Mouse (Mus musculus) cerebellum, postnatal 14 days (tissue): Measurements from ENCODE around the gene Ube4a.
A peak's percentile ranks its signal among the peaks of the same experiment; 100 is the strongest.
"Not testable (repeated sequence)": the region's sequence is repeated elsewhere in the genome, so short reads cannot be mapped to it uniquely, and the experiment has no call there.

Experiments used
- DNase-seq, 2 experiments: peaks; one replicate each; pipeline ENCODE4 v3.0.0; 2021; ENCODE audit warnings: mixed read lengths in 2 of 2

Ube4a gene

DNA sequence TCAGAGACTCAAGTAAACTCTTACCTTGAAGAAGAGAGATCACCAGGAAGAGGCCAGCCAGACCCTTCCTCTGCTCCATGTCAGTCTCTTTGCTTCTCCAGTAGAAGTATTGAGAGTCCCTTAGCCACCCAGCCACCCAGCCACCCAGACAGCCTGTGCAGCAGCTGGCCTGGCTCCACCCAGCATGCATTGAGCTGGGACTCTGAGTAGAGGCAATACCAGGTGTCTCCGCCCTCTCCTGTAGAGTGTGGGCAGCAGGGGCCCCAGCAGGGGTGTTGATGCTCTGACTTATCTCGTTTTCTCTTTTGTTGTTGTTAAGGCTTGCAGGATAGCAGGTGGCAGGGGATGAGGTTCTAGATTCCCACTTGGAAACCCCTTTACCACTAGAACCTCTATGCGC lies 14.8 kb upstream of the Ube4a start, which contains the start of gene Cd3g:
Gene Cd3g, minus strand, starts transcription at position 190 of the 400 bp plus-strand sequence.
- no peak for DNase-seq

DNA sequence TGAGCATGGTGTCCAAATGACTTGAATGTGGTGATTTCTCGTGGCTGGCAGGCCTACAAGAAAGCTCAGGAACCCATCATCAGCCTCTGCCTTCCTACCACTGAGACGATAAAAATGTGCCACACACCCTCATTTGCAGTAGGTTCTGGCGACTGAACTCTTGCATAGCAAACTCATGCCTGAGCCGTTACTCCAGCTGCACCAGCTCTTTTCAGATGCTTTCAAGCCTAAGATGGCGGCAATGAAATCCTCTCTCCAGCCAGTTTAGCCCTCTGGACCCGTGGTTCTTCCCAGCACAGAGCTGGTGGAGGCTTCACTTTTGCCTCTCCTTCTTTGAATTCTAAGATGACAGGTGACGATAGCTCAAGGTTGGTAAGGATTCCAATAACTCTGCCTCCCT lies 14.4 kb upstream of the Ube4a start:
- no peak for DNase-seq

DNA sequence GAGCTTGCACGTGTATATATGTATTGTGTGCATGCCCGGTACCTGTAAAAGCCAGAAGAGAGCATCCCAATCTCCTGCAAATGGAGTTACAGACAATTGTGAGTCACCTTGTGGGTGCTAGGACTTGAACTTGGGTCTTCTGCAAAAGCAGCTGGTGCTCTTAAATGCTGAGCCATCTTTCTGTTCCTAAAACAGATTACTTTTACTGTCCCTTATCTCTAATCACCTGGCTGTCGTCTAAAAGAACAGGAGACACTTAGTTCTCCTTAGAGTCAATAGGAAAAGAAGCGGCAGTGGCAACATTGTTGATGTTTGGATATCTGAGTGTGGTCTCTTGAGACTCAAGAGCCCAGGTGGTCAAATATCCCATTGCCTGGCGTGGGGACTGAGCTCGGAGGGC lies 12.4 kb upstream of the Ube4a start:
- DNase-seq: no peak

- no peak for DNase-seq
Observed at GRCm38 (mm10) chr9:44969450-44969849, 4.0 kb upstream of the Ube4a start.

DNA sequence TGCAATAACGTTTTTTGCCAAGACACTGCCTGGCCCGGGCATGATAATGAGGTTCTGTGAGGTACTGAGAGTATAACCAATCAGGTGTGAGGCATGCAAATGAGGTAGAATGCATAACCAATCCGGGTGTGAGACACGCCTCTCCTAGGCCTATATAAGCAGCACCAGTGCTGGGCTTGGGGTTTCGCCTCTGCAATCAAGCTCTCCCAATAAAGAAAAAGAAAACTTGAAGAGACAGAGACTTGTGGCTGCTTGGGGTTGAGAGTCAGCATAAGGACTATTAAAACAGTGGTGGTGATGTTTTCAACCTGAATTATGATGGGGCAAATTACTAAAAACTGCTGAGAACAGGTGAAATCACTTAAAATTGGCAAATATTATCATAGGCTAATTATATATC lies 2.4 kb upstream of the Ube4a start:
- DNase-seq: not testable (repeated sequence)

DNA sequence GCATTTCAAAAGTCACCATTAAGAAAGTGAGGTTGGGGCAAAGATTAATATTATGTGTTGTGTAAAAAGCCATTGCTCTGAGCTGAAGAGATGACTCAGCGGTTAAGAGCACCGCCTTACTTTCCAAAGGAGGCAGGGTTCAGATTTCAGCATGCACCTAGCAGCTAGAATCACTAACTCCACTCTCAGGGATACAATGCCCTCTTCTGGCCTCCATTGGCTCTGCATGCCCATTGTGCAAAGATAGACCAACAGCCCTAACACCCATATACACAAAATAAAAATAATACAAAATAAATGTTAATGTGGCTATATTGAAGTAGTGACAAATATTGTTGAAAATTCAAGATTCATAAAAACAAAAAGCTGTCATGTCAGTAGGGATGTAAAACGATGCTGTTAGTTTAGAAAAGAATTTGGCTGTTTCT lies 1.4 kb upstream of the Ube4a start:
- DNase-seq: peak; percentile 87 to 90

DNA sequence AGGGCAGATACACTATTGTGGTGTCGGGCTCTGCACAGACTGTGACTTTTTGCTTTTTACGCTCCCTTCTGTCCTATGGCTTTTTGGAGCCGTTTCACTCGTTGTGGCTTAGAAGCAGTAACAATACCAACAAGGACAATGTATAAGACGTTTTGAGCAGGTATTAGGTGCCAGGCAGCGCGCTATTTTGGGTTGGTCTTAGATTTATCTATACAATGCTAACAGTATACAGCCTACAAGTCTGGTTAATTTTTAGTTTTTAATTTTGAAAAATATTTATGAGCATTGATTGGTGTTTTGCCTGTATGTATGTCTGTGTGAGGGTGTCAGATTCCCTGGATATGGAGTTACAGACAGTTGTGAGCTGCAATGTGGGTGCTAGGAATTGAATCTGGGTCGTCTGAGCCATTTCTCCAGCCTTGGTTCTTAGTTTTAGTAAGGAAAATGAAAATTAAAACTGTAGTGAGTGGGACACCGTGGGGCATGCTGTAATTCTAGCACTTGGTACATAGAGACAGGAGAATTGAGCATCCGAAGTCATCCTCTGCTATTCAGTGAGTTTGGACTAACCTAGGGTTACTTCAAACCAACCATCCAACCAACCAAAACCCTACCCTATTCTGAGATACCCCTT lies 550 bp upstream of the Ube4a start:
- no peak for DNase-seq

DNA sequence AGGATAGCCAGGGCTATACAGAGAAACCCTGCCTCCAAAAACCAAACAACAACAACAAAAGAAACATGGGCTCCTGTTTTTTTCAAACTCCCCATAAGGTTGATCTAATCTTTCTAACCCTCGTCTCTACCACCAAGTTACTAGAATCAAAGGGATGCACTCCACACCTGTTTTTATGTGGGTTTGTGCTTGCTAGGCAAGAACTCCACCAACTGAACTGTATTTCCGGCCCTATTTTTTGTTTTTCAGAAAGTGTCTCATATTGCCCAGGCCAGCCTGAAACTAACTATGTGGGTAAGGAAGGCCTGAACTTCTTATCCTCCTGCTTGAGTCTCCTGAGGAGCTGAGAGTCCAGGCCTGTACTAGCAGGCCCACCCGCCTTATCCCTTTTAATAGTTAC lies 11.0 kb downstream of the Ube4a start:
- DNase-seq: no peak

DNA sequence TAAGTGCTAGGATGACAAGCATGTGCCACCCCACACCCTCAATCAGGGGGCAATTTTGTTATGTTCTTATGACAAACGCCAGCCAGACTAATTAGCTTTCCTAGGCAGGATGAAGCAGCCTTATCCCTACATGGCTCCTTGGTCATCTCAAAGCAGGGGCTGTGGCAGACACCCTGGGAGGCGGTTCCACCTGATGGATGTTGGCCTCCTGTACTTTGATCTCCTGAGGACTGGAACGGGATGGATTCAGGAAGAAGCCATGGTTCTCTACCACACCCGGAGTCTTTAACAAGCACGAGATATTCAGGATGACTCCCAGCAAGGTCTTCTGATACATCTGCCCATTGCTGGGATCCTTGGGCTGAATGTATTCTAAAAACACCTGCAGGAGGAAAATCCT lies 17.6 kb downstream of the Ube4a start:
- no peak for DNase-seq

DNA sequence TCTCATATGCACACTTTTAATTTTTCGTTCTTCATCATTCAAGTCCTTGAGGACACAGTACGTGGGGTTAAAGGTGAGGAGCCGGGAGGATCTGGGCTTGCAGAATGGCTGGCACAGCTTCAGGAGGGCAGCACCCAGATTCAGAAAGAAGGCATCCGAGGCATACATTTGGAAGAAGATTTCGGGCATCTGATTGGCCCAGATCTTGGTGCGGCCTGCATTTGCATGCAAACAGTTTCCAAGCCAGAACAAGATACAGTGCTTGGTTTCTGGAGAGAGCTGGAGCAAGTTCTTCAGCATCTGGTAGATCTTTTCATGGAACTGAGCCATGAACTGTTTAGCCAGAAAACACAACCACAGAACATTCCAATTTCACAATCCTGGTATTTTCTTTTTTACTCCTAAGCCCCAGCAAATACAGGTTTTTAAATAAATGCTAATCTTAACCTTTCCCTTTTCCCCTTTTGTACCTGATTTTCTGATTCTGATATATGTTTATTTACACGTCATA lies 19.2 kb downstream of the Ube4a start:
- DNase-seq: no peak

GRCm38 (mm10) chr9:44942421-44942820 lies 23.0 kb downstream of the Ube4a start:
- DNase-seq: peak; percentile 62 to 80

DNA sequence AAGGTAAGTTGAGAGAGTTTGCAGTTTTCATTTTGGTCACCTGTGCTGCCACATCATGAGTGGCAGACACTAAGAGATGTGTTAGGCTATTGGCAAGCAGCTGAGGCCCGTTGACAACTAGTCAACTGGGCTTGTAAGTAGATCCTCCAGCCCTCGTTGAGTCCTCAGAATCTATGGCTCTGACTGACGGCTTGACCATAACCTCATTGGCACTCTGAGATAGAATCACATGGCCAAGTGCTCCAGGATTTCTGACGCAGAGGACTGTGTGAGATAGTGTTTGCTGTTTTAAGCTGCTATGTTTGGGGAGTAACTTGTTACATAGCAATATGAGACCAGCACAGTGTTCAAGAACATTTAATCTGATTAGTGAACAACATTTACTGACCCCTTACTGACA lies 23.6 kb downstream of the Ube4a start:
- peak in 1 of 2 experiments; percentile 21 for DNase-seq

DNA sequence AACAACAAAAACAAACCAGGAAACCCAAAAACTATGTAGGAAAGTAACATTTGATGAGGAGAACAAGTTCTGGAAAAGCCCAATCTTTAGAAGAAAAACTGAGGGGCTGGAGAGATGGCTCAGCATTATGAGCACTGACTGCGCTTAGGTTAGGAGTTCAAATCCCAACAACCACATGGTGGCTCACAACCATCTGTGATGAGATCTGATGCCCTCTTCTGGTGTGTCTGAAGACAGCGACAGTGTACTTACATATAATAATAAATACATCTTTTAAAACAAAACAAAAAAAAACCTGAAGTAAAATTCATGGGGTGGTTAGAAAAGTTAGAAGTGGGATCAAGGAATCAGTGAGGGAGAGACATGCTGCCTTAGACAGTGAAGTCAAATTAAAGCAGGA lies 43.9 kb downstream of the Ube4a start:
- no peak for DNase-seq

DNA sequence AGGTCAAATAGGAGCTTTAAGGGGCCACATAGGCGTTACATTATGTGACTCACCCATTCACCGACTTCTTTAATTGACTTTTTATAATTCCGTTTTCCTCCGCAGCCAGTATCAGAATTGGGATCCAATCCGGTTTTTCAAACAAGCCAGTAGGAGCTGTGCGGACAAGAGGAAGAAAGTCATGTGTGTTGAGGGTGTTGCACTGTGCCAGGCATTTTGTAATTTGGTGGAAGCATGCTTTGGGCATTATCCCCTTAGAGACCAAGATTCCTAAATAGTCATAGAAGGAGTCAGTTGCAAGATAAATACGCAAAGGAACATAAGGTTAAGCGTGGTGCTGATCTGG lies 44.3 kb downstream of the Ube4a start:
- DNase-seq: no peak

DNA sequence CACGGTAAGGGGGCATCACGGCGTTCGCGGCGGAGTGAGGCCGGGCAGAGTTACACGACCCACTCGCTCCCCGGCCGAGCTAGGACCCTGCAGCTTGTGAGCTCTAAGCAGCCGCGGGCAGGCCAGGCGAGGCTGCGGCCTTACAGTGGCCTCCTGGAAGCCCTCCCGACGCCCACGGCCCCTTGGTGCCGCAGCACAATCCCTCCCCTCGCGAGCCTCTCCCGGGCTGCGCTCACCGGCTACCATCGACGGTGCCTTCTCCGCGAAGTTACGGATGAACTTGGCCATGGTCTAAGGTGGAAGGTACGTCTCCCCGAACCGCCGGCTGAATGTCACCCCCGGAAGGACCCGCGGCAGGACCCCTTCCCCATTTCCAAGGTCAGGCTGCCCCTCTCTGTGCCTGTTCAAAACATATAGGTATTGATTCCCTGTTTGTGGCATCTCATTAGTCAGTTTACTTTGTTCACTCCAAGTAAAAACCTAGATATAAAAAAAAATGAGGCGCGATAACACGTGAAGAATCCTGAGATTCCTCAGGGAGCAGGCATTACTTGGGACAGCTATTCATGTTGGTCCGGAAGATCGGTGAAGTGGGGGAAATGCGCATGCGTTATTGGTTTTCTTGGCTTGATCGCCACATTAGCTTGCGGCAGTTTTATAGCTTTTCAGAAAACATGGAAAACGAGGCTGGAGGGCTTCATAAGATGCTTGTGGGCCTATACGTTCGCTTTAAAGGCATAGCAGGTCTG lies 44.9 kb downstream of the Ube4a start, which contains the start of gene Atp5l:
Gene Atp5l, minus strand, starts transcription at position 369 of the 749 bp plus-strand sequence.
- DNase-seq: peak; percentile 89 to 91

GRCm38 (mm10) chr9:44919606-44920005 lies 45.8 kb downstream of the Ube4a start:
- DNase-seq: no peak

DNA sequence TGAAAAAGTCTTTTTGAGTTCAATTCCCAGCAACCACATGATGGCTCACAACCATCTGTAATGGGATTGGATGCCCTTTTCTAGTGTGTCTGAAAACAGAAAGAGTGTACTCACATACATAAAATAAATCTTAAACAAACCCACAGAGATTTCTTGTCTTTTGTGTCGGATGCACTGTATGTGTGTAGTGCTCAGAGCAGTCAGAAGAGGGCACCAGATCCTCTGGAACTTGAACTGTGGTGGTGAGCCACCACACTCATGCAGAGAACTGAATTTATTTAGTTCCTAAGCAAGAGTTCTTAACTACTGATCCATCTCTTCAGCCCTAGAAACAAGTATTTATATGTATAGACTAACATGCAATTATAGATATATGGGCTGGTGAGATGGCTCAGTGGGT lies 49.2 kb downstream of the Ube4a start:
- peak; percentile 59 to 63 for DNase-seq

- DNase-seq: no peak
Observed at GRCm38 (mm10) chr9:44914706-44915105, 50.7 kb downstream of the Ube4a start.

DNA sequence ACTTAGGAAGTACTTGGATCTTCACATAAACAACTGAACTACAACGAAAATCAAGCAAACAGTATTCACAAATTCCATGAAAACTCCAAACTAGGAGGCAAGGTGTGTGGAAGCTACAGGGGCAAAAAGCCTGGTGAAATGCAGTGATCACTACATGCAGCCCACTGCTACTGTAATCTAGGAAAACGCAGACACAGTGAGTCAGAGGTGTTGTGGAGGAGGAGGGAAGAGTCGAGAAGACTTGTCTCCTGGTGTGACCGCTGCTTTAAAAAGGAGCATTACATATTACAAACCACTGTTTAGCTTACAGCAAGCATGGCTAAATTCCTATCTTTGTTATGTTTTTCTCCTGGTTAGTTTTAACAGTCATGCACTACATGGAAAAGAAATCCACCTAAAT lies 54.0 kb downstream of the Ube4a start:
- no peak for DNase-seq

DNA sequence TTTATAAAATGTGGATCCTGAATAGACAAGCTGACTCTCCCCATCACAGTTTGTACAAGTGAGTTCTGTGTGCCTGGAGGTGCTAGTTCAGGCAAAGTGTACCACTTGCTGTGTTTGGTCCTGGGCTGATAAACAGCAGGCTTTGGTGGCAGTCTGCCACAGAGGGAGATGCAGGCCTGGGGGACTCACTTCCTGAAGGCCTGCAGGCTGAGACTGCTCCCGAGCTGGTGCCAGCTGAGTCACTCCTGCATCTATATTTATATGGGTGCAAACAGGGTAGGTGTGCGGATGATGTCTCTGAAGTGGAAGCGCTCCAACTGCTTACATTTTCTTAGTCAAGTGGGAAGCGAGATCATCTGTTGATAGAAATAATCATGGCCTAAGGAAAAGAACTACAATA lies 59.8 kb downstream of the Ube4a start:
- peak; percentile 16 to 22 for DNase-seq

DNA sequence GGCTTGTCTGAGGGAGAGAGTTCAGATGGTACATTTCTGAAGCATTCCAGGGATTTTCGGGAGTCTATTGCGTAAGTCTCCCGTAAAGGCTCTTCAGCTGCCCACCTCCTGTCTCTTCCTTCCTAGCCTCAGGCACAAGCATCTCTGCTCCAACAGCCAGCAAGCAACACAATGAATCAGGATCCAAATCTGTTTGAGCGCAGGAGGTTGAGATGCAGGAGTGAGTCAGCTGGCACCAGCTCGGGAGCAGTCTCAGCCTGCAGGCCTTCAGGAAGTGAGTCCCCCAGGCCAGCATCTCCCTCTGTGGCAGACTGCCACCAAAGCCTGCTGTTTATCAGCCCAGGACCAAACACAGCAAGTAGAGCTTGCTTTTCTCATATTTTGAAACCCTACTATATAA lies 60.4 kb downstream of the Ube4a start:
- DNase-seq: peak; percentile 74 to 76

DNA sequence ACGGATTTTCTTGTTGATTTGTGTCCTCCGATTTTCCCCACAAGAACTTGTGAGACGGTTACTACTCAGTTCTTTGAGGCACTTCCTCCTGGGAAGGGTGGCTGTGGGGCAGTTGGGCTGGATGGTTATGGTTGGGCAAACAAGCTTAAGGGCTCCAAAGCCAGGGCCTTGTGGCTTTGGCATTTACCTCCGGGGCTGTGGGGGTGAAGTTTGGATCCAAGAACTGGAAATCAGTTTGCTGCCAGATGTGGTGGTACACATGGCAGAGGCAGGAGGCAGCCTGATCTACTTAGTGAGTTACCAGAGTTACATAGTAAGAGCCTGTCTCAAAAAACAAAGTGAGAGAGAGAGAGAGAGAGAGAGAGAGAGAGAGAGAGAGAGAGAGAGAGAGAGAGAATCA lies 61.5 kb downstream of the Ube4a start:
- no peak for DNase-seq

DNA sequence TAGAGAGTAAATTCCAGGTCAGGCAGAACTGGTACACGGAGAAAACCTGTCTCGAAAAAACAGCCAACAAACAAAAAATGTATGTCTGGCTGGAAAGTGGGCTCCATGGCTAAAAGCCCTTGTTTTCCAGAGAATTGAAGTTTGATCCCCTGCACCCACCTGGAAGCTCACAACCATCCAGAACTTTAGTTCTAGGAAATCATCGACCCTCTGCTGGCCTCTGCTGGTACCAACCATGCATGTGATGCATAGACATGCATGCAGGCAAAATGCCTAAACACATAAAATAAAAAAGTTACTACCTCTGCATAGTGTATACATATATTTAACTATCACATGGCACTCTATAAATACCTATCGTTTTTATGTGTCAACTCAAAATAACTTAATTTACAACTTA lies 65.0 kb downstream of the Ube4a start:
- no peak for DNase-seq

DNA sequence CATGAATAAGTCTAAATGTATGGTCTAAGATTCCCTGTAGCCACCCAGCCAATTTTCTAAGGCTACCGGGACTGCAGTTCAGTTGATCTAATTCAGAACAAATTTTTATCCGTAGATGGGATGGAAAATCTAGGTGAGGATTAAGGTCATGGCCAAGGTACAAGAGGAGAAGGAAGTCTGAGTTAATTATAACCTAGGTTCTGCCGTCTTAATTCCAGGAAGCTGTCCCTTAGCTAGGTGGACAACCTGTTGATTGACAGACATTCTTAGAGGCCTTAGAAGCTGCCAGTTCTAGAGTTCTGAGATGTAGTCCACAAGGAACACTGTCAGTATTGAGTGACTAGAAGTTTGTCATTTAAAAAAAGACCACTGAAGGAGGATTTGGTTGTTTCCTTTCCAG lies 65.7 kb downstream of the Ube4a start:
- DNase-seq: no peak
